Mouse (Mus musculus) stomach, postnatal 0 days (tissue): ENCODE results near the gene Cntd1.

Experiments used
- CTCF ChIP-seq: IDR thresholded peaks from 2 replicates; pipeline ENCODE4 v1.5.1; 2016; ENCODE audit warnings: antibody characterized with exemption, low read depth, mild to moderate bottlenecking, moderate library complexity
- EP300 ChIP-seq: optimal IDR thresholded peaks from 2 replicates; pipeline ENCODE3; 2016; ENCODE audit warnings: antibody characterized with exemption

- no peak for TF ChIP-seq CTCF
- TF ChIP-seq EP300: no peak
Observed at GRCm38 (mm10) chr11:101334023-101334422, 55.2 kb downstream of the Cntd1 start.
